Mouse (Mus musculus) hindbrain, embryonic 13.5 days (tissue): ENCODE measurements around the gene Papolb. TPM values are rescaled to one million over a fixed set of nuclear protein-coding genes. Genes with fewer than 3 reads are reported as not detected.

Source experiments
- ATAC-seq: fragments of 200-750 bp; cut with Nextera tagmentation; 2 replicates; pipeline ENCODE4 v1.8.0; 2017; ENCODE audit warnings: moderate TSS enrichment; ENCODE audit not compliant: low FRiP score
- H3K27ac ChIP-seq: fragments of 300-500 bp; sonication (generic); 2 replicates; pipeline ENCODE4 v1.5.1; 2015; ENCODE audit warnings: inconsistent platforms, mild to moderate bottlenecking, moderate library complexity
- H3K27me3 ChIP-seq: fragments of 300-500 bp; sonication (generic); 2 replicates; pipeline ENCODE4 v1.6.1; 2015; ENCODE audit warnings: mild to moderate bottlenecking, inconsistent platforms
- H3K36me3 ChIP-seq: fragments of 300-500 bp; sonication (generic); 2 replicates; pipeline ENCODE4 v1.6.1; 2015; ENCODE audit warnings: mild to moderate bottlenecking, inconsistent platforms
- H3K4me1 ChIP-seq: fragments of 300-500 bp; sonication (generic); replicated peaks from 2 replicates; pipeline ENCODE4 v1.6.1; 2015; ENCODE audit warnings: inconsistent platforms
- H3K4me2 ChIP-seq: fragments of 300-500 bp; sonication (generic); 2 replicates; pipeline ENCODE4 v1.6.1; 2015; ENCODE audit warnings: inconsistent platforms, mild to moderate bottlenecking, moderate library complexity
- H3K4me3 ChIP-seq: fragments of 300-500 bp; sonication (generic); 2 replicates; pipeline ENCODE4 v1.5.1; 2015; ENCODE audit warnings: mild to moderate bottlenecking, inconsistent platforms
- H3K9ac ChIP-seq: fragments of 300-500 bp; sonication (generic); 2 replicates; pipeline ENCODE4 v1.6.1; 2015; ENCODE audit warnings: mild to moderate bottlenecking, inconsistent platforms
- H3K9me3 ChIP-seq: fragments of 300-500 bp; sonication (generic); 2 replicates; pipeline ENCODE4 v1.6.1; 2016; ENCODE audit warnings: inconsistent platforms
- WGBS: fragments of 180-500 bp; shearing (Covaris S2); methylation state at CpG from one replicate; pipeline ENCODE4 v1.1.7; 2015; 5-methylcytosine and 5-hydroxymethylcytosine counted together
- polyA plus RNA-seq: library from polyadenylated mRNA; unstranded; fragments of >200 nt; fragmentation: Nextera tagmentation; extraction: Ambion mirVana; gene quantifications from 2 replicates; pipeline ENCODE4 v1.2.1, GENCODE M21; 2015

Gene Papolb
- polyA plus RNA-seq, 1 experiment from 2014 or later: 0.23 TPM

DNA sequence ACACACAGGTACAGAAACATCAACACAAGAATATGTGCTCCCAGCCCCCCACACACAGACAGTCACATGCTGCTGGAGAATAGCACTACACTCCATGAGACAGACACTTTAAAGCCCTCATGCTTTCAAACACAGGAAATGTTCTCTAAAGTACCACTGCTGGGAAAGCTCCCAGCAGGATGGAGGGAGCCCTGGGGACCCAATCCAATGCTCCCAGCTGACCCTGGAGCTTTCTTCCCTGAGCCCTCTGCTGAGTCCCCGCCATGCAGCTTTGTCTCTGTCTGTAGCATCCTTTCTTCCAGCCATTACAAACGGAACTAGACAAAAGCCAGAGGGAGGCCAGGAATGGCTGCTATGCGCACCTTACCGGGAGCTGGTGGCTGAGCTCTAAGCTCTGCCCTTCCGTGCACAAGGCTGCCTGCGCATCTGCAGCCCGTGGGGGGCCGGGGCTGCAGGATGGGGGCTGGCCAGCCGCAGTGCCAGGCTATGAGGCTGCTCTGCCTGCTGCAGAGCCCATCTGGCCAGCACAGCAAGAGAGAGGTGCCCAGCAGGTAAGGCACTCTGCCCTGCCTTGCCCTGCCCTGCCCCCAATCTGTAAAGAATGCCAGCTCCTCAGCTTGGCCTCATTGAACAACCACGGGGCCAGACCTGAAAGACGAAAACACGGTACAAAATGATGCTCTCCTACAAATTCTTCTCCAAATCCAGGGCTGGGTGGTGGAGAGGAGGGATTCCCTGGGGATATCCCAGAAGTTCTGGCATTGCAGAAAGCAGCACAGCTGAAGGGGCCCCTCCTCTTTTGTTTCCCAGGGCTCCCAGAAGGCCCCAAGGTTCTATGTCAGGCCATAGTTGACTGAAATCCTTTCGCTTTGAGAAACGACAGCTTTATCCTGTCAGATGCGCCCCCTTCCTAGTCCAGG lies 20.5 kb downstream of the Papolb start:
- ATAC-seq: peak; percentile 64; the same call in 1 of the 2 replicates
- Histone ChIP-seq H3K4me2 (peak overlapping the region; percentile 53), H3K4me1 (peaks cover 38% of the 10 kb centered on the region), H3K9me3 (no peaks in the 10 kb centered on the region), H3K36me3 (no peaks in the 10 kb centered on the region), H3K27ac (peak overlapping the region; percentile 88), H3K9ac (peak overlapping the region; percentile 76), H3K27me3 (no peaks in the 10 kb centered on the region), H3K4me3 (peak overlapping the region; percentile 28)
- WGBS: 11% methylated on average over 15 of the region's 15 CpGs

DNA sequence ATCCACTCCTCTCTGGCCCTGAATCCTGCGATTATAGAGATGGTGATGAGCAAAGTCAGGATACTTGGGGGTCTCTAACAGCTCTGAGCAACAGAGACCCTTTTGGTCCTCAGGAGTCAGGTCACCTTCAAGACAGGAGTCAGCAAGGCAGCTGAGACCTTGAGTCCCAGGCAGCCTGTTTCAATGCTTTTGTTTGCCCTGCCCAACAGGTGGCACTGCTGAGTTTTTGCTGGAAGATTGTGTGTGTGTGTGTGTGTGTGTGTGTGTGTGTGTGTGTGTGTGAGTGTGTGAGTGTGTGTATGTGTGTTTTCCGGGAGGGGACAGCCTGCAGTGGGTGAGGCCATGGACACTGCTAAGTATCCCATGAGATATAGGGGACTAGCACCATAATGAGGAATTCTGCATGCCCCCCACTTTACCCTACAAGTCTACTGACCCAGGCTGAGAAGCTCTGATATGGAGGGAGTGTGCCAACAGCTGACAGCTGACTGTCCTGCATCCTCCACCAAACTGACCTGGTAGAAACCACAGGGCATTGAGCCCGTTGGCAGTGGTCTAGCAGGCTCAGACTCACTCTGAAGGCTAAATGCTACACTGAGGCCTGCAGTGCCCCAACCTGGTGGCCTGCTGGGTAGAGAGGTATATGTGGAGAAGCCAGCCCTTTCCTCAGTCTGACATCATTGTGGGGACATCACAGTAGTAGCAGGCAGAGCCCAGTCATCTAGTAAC lies 24.0 kb downstream of the Papolb start:
- Histone ChIP-seq H3K36me3 (no peaks in the 10 kb centered on the region), H3K4me2 (no peak overlapping the region), H3K27ac (no peak overlapping the region), H3K4me3 (no peak overlapping the region), H3K4me1 (peaks cover 42% of the 10 kb centered on the region), H3K9me3 (no peaks in the 10 kb centered on the region), H3K27me3 (no peaks in the 10 kb centered on the region), H3K9ac (no peak overlapping the region)
- no peak for ATAC-seq
- 91% methylated on average over 3 of the region's 3 CpGs for WGBS

DNA sequence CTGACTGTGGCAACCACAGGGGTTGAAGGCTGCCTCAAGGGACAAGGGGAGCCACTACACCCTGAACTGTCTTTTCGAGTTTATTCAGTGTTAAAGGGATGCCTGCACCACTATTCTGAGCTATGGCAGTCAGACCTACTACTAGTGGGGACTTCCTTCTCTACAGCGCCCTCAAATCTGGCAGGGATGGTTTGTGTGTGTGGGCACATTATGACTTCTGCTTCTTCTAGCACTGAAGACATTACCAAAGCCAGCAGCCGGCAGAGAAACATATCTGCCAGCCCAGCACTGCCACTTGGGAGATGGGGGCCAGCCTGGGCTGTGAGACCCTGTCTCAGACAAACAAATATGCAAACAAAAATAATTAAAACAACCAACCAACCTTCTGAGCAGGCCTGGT lies 25.7 kb downstream of the Papolb start:
- ATAC-seq: no peak
- Histone ChIP-seq H3K4me3 (no peak overlapping the region), H3K27me3 (no peaks in the 10 kb centered on the region), H3K4me1 (peaks cover 37% of the 10 kb centered on the region), H3K9me3 (no peaks in the 10 kb centered on the region), H3K9ac (no peak overlapping the region), H3K27ac (no peak overlapping the region), H3K4me2 (no peak overlapping the region), H3K36me3 (no peaks in the 10 kb centered on the region)
- 84% methylated on average over 3 of the region's 3 CpGs for WGBS

DNA sequence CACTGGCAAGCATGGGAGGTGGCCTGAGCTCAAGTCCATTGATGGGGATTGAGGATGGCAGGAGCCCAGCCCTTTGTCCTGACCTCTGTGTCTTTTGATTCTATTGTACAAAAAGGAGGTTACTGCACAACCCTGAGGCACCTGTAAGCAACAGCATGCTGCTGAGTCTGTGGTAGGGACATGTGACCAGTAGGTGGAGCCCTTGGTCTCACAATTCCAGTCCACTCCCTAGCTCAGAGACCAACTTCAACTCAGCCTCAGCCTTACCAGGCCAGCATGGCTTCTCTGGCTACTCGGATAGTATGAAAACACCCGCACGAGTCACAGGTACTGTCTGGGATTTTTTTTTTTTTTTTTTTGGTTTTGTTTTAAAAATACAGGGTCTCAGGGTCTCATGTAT lies 27.5 kb downstream of the Papolb start:
- no peak overlapping the region for H3K27ac ChIP-seq
- WGBS: 0% methylated on average over 3 of the region's 3 CpGs
- H3K27me3 ChIP-seq: no peaks in the 10 kb centered on the region
- H3K4me1 ChIP-seq: peaks cover 23% of the 10 kb centered on the region
- peak; percentile 89 for ATAC-seq
- H3K9ac ChIP-seq: no peak overlapping the region
- H3K36me3 ChIP-seq: peaks cover 4% of the 10 kb centered on the region; the same call in 1 of the 2 replicates
- no peak overlapping the region for H3K4me2 ChIP-seq
- no peak overlapping the region for H3K4me3 ChIP-seq
- no peaks in the 10 kb centered on the region for H3K9me3 ChIP-seq

DNA sequence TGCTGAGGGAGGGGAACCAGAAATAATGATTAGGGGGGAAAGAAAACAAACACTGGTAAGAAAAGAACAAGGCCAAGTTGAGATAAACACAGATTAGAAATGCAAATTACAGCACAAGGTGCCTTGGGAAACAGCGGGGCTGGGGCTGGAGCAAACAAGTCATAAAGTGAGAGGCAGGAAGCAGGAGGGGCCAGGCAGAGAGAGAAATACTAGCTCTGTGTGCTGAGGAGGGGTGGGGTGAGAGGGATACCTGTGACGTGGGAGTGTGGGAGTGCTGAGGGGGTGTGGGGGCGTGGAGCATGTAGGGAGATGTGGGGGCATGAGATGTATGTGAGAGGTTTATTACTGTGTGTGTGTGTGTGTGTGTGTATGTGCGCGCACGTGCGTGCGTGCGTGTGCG lies 29.0 kb downstream of the Papolb start:
- no peak for ATAC-seq
- Histone ChIP-seq H3K4me2 (no peak overlapping the region), H3K36me3 (peaks cover 5% of the 10 kb centered on the region; the same call in 1 of the 2 replicates), H3K9me3 (no peaks in the 10 kb centered on the region), H3K4me3 (no peak overlapping the region), H3K27me3 (no peaks in the 10 kb centered on the region), H3K9ac (no peak overlapping the region), H3K4me1 (peaks cover 16% of the 10 kb centered on the region), H3K27ac (no peak overlapping the region)
- 80% methylated on average over 10 of the region's 10 CpGs for WGBS

DNA sequence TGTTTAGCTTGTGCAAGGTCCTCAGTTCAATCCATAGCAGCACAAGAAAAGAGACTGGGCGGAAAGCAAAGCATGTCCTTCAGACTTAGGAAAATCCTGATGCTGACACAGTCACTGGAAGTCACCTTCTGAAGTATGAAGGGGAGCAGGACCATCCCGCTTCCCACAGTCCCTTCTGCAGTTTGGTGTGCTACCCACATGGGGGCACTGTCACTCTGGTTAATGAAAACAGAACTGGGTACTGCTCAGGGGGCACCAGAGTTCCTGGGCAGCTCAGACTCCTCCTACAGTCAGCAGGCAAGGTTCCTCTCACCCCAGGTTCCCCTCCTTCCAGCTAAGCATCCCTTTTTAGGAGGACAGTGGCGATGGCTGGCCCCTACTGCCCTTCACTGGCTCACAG lies 30.9 kb downstream of the Papolb start:
- H3K9ac ChIP-seq: no peak overlapping the region
- H3K27me3 ChIP-seq: no peaks in the 10 kb centered on the region
- no peak for ATAC-seq
- no peak overlapping the region for H3K4me2 ChIP-seq
- peaks cover 25% of the 10 kb centered on the region for H3K4me1 ChIP-seq
- H3K36me3 ChIP-seq: peaks cover 17% of the 10 kb centered on the region
- no peak overlapping the region for H3K27ac ChIP-seq
- no peaks in the 10 kb centered on the region for H3K9me3 ChIP-seq
- H3K4me3 ChIP-seq: no peak overlapping the region
- 39% methylated on average over 3 of the region's 3 CpGs for WGBS

DNA sequence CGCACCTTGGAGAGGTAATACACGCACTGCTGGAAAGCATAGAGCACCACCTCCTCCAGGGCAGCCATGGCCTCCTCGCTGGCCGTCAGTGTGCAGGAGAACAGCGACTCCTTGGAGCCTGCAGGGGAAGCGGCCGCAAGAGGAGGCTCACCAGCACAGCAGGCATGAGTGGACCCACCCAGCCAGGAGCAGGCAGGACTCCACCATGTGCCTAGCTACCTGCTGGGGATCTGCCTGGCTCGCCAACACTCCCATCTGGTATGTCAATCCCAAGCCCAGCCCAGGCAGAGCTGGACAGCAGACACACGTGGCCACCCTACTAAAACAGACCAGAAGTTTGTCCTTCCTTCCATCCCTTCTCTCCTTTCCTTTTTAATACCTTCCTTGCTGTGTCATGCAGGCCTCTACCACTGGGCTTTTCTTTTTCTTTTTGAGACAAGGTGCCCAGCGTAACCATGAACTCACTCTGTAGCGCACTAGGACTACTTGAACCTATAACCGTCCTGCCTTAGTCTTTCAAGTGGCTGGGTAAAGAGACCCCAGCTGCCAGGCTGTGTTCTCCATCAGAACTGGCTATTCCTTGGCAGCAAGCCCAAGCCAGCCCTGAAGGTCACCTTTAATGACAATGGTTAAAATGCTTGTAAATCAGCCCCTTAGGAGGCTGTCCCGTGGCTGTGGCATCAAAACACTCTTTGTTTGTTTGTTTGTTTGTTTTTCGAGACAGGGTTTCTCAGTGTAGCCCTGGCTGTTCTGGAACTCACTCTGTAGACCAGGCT lies 34.4 kb downstream of the Papolb start:
- H3K9ac ChIP-seq: peak overlapping the region; percentile 43; the same call in 1 of the 2 replicates
- H3K4me1 ChIP-seq: peaks cover 21% of the 10 kb centered on the region
- ATAC-seq: no peak
- 59% methylated on average over 14 of the region's 14 CpGs for WGBS
- no peaks in the 10 kb centered on the region for H3K27me3 ChIP-seq
- peaks cover 20% of the 10 kb centered on the region for H3K36me3 ChIP-seq
- no peak overlapping the region for H3K4me2 ChIP-seq
- H3K4me3 ChIP-seq: no peak overlapping the region
- peak overlapping the region; percentile 12; the same call in 1 of the 2 replicates for H3K27ac ChIP-seq
- no peaks in the 10 kb centered on the region for H3K9me3 ChIP-seq

DNA sequence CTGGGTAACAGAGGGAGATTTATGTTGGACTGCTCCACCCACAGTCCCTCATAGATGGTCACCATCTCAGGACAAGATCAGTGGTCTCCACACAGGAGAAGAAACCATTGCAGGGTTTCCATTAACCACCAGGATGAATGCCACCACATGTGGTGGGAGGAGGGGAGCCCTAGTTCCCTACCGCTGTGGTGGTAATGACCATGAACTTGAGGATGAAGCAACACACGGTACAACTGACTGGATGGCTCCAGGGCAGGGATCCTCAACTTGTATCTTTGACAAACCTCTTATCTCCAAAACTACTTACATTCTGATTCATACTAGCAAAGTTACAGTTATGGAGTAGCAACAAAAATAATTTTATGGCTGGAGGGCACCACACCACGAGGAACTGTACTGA lies 36.6 kb downstream of the Papolb start:
- Histone ChIP-seq H3K9ac (no peak overlapping the region), H3K9me3 (no peaks in the 10 kb centered on the region), H3K27ac (no peak overlapping the region), H3K4me1 (peaks cover 10% of the 10 kb centered on the region), H3K4me2 (no peak overlapping the region), H3K27me3 (no peaks in the 10 kb centered on the region), H3K36me3 (peaks cover 20% of the 10 kb centered on the region), H3K4me3 (no peak overlapping the region)
- no peak for ATAC-seq
- WGBS: 84% methylated on average over 3 of the region's 3 CpGs

DNA sequence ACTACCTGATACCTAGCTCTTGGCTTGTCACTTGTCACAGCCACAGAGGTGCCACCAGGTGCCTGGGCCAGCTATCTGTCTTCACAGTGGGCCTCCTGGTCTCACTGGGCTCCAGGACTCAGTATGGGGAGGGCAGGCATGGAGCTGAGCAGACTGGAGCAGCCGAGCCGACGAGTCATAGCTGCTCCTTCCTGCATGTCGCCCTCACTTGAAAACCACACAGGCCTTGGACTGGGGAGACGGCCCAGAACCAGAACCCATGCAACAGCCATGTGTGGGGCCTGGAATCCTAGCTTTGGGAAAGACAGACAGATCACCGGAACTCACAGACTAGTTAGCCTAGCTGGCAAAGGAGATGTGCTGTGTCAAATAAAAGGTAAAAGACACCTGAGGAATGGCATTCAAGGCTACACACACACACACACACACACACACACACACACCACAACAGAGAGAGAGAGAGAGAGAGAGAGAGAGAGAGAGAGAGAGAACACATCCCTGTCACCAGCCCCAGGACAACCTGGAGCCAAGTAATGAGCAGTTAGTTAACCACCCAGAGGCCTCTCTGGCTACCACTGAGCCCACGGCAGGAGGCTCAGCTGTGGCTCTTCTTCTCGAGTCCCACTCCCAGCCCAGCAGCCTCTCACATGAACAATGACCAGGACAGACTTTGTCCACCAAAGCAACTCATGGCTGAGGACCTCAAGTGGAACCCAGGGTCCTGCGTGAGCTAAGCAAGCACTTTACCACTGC lies 39.7 kb downstream of the Papolb start:
- no peak overlapping the region for H3K9ac ChIP-seq
- H3K4me2 ChIP-seq: no peak overlapping the region
- H3K27ac ChIP-seq: no peak overlapping the region
- H3K4me1 ChIP-seq: peaks cover 5% of the 10 kb centered on the region
- H3K4me3 ChIP-seq: no peak overlapping the region
- no peaks in the 10 kb centered on the region for H3K27me3 ChIP-seq
- ATAC-seq: no peak
- H3K36me3 ChIP-seq: peaks cover 18% of the 10 kb centered on the region
- WGBS: 75% methylated on average over 9 of the region's 9 CpGs
- H3K9me3 ChIP-seq: no peaks in the 10 kb centered on the region

DNA sequence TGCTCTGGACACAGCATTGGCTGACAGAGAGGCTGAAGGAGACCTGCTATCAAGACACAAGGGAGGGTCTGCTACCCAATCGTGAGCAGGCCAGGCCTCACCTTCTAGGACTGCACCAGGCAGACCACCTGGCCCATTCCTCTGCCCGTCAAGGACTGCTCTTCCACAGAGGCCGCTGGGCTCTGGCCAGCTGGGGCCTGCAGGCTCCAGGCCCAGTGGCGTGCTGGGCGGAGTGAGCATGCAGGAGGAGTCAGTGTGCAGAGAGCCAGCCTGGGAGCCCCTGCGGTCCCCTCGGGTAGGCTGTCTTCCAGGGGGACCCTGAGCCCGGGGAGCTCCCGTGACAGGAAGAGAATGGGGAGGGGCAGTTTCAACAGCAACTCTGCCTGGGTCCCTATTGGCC lies 43.2 kb downstream of the Papolb start:
- WGBS: 65% methylated on average over 9 of the region's 9 CpGs
- ATAC-seq: 0 out of 2 replicates have a peak, but pooled peaks have one; percentile 33

DNA sequence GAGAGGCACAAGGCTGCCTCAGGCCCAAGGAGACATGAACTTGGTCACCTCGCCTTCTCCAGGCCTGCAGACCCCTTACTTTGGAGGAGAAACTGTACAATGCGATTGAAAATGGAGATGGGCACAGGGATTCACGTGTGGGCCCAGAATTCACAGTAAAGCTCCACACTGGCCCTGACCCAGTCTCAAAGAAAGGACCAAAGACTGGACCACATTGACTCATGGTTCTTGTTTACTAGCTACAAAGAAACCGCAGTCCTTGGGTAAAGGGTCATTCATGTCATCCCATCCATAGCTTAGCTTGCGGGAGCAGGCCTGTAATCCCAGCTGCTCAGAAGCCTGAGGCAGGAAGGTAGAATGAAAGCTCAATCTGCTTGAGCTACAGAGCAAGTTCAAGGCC lies 46.3 kb downstream of the Papolb start:
- H3K27ac ChIP-seq: no peak overlapping the region
- 96% methylated on average over 5 of the region's 5 CpGs for WGBS
- H3K27me3 ChIP-seq: no peaks in the 10 kb centered on the region
- no peaks in the 10 kb centered on the region for H3K9me3 ChIP-seq
- no peak overlapping the region for H3K9ac ChIP-seq
- H3K4me1 ChIP-seq: peaks cover 8% of the 10 kb centered on the region; the same call in 1 of the 2 replicates
- H3K4me2 ChIP-seq: no peak overlapping the region
- no peak overlapping the region for H3K4me3 ChIP-seq
- ATAC-seq: no peak
- H3K36me3 ChIP-seq: peaks cover 7% of the 10 kb centered on the region; the same call in 1 of the 2 replicates

More for the DNA sequence above, 43.2 kb downstream of the Papolb start:
- Histone ChIP-seq H3K4me2 (no peak overlapping the region), H3K4me3 (no peak overlapping the region), H3K27me3 (no peaks in the 10 kb centered on the region), H3K27ac (no peak overlapping the region), H3K9me3 (no peaks in the 10 kb centered on the region), H3K9ac (no peak overlapping the region; the same call in 1 of the 2 replicates), H3K4me1 (0 out of 2 replicates have a peak, but pooled peaks cover 4% of the 10 kb centered on the region), H3K36me3 (peaks cover 7% of the 10 kb centered on the region; the same call in 1 of the 2 replicates)
